Mouse (Mus musculus): ENCODE data around the gene Rnf207. TPM values are rescaled to one million over a fixed set of nuclear protein-coding genes. Genes with fewer than 3 reads are reported as not detected.

Gene Rnf207
- polyA plus RNA-seq, 1 experiment from 2014 or later, result 0.53 TPM

DNA sequence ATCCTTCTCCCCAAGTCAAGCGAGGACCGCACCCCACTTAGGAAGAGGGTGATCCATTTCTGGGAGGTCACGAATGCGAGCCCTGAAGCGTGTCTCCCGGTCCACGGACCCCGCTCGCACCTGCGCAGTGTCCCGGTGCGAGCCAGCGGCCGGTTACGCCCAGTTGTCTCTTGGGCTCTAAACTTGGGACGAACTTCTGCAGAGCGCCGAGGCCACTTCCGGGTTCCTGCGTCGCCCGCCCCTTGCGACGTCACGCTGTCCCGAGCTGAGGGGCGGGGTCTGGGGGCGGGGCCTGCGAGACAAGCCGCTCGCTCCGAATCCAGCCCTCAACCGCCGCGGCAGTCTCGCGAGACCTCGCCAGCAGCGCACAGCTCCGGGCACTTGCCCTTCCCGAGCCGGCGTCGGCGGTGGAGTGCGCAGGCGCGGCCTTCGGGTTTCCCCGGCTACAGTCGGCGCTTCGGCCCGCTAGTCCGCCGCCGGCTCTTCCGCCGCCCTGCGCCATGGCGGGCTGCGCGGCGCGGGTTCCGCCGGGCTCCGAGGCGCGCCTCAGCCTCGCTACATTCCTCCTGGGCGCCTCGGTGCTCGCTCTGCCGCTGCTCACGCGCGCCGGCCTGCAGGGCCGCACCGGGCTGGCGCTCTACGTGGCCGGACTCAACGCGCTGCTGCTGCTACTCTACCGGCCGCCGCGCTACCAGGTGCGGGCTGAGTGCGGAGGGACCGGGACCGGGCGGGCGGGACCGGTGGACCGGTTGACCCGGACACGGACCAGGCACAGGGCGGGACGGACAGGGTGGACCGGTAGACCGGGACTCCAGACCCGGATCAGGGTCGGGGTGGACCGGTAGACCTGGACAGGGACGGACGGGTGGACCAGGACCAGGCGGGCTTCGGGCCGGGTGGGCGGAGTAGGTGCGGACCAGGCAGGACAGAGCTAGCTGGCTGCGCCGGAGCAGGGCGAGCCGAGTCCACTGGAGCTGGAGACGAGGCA lies 21.6 kb downstream of the Rnf207 start, which contains the start of gene Icmt:
Gene Icmt (plus strand): TSS at position 354 of the 988 bp plus-strand sequence.
- ATAC-seq (peak; percentile 96), DNase-seq (ENCODE audit: low spot score) (peak; percentile 99)
- peaks cover 15% of the 10 kb centered on the region; the same call in 1 of the 2 replicates for H3K27me3 ChIP-seq (replicated peaks; ENCODE audit: insufficient read depth, low read length)
- peak within 1 kb of the TSS; percentile 87 for H3K27ac ChIP-seq (ENCODE audit: low read length)
- under 1% methylated on average over 103 of the region's 119 CpGs for WGBS
- TF ChIP-seq EP300 (IDR thresholded peaks at IDR 0.05), result no peak
- H3K9ac ChIP-seq (replicated peaks; ENCODE audit: low read depth), result peak within 1 kb of the TSS; percentile 96
- H3K4me1 ChIP-seq (ENCODE audit: insufficient read depth, low read depth, low read length), result peaks cover 10% of the 10 kb centered on the region; the same call in 1 of the 2 replicates
- H3K9me3 ChIP-seq (ENCODE audit: low read length), result no peaks in the 10 kb centered on the region
- peak within 1 kb of the TSS; percentile 92 for H3K4me3 ChIP-seq (ENCODE audit: low read depth, low read length)
- no peaks in the 10 kb centered on the region for H3K36me3 ChIP-seq (ENCODE audit: insufficient read depth, low read length)
- peak within 1 kb of the TSS; percentile 89 for H3K4me2 ChIP-seq (replicated peaks; ENCODE audit: low read depth, low read length)

DNA sequence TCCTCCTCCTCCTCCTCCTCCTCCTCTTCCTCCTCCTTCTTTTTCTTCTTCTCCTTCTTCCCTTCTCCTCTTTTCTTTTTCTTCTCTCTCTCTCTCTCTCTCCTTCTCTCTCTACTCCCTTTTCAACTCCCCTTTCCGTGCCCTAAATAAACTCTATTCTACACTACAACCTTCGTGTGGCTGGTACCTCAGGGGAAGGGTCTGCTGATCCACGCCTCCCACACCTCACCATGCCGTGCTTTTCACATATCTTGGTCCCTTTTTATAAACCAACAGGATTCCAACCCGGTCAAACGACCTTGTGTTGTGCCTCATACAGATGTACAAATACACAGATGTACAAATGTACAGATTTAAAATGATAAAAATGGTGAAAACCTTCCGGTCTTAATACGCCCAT lies 22.4 kb downstream of the Rnf207 start:
- Histone ChIP-seq H3K27me3 (replicated peaks; ENCODE audit: insufficient read depth, low read length) (peaks cover 22% of the 10 kb centered on the region), H3K4me1 (ENCODE audit: insufficient read depth, low read depth, low read length) (peaks cover 10% of the 10 kb centered on the region; the same call in 1 of the 2 replicates), H3K9ac (replicated peaks; ENCODE audit: low read depth) (no peak overlapping the region), H3K4me2 (replicated peaks; ENCODE audit: low read depth, low read length) (peak overlapping the region; percentile 71), H3K4me3 (ENCODE audit: low read depth, low read length) (peak overlapping the region; percentile 92), H3K27ac (ENCODE audit: low read length) (0 out of 2 replicates have a peak overlapping the region, but pooled peaks have one; percentile 59), H3K36me3 (ENCODE audit: insufficient read depth, low read length) (no peaks in the 10 kb centered on the region), H3K9me3 (ENCODE audit: low read length) (no peaks in the 10 kb centered on the region)
- DNase-seq (ENCODE audit: low spot score) (no peak), ATAC-seq (no peak)
- TF ChIP-seq EP300 (IDR thresholded peaks at IDR 0.05), result no peak
- TF ChIP-seq CTCF (IDR thresholded peaks at IDR 0.05), result no peak
- 5% methylated on average over 8 of the region's 8 CpGs for WGBS

DNA sequence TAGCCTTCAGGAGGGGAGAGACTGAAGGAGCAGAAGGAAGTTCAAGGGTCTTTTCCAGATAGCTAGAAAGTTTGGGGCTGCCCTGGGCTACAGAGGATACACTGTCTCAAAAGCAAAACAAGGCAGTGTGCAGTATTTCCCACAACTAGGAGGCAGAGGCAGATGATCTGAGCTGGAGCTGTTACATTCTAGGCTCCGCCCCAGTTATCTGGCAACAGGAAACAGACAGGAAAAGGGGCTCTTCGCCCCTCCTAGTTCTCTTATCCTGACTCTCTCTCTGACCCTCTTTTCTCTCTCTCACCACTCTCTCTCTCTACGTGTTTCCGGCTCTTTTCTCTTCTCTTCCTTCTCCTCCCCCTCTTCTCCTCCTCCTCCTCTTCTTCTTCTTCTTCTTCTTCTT lies 22.9 kb downstream of the Rnf207 start:
- Histone ChIP-seq H3K4me2 (replicated peaks; ENCODE audit: low read depth, low read length) (no peak overlapping the region), H3K27me3 (replicated peaks; ENCODE audit: insufficient read depth, low read length) (peaks cover 26% of the 10 kb centered on the region), H3K9ac (replicated peaks; ENCODE audit: low read depth) (no peak overlapping the region), H3K4me3 (ENCODE audit: low read depth, low read length) (no peak overlapping the region), H3K4me1 (ENCODE audit: insufficient read depth, low read depth, low read length) (peaks cover 10% of the 10 kb centered on the region; the same call in 1 of the 2 replicates), H3K36me3 (ENCODE audit: insufficient read depth, low read length) (no peaks in the 10 kb centered on the region), H3K9me3 (ENCODE audit: low read length) (no peaks in the 10 kb centered on the region), H3K27ac (ENCODE audit: low read length) (no peak overlapping the region)
- WGBS, result 21% methylated on average over 4 of the region's 4 CpGs
- TF ChIP-seq EP300 (IDR thresholded peaks at IDR 0.05), result no peak
- ATAC-seq (no peak), DNase-seq (ENCODE audit: low spot score) (peak; percentile 64)

DNA sequence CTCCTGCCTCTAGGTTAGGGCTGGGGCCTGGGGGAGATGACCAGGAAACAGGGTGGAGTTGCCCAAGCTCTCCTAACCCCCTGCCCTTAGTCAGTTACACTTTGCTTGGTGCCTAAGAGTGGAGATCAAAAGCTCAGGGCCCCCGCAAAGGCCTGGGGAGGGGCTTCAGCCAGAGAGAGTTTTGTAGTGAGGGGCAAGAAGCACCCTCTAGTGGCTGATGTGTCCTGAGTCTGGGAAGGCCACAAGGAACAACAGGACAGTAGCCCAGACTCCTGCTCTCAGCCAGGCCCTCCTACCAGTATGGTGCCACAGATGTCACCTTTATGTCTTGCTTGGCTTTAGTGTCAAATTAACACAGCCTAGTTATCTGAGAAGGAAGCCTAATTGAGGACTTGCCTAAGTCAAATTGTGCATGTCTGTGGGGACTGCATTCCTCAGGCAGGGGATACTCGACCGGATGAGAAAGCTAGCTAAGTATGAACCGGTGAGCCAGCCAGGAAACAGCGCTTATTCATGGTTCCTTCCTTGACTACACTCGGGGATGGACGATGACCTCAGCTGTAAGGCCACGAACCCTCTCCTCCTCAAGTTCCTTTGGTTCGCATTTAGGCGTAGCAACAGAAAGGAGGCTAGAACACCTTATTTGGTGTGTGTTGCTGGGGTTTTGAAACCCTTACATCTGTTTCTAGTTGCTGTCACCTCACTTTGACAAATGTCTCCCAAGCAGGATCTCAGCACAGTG lies 24.4 kb downstream of the Rnf207 start:
- DNase-seq (ENCODE audit: low spot score) (peak; percentile 4), ATAC-seq (no peak)
- no peak overlapping the region for H3K9ac ChIP-seq (replicated peaks; ENCODE audit: low read depth)
- no peak overlapping the region for H3K4me3 ChIP-seq (ENCODE audit: low read depth, low read length)
- no peak overlapping the region for H3K27ac ChIP-seq (ENCODE audit: low read length)
- no peak for TF ChIP-seq EP300 (IDR thresholded peaks at IDR 0.05)
- peak; percentile 32 for TF ChIP-seq CTCF (IDR thresholded peaks at IDR 0.05)
- H3K36me3 ChIP-seq (ENCODE audit: insufficient read depth, low read length), result no peaks in the 10 kb centered on the region
- WGBS, result 29% methylated on average over 10 of the region's 10 CpGs
- no peak overlapping the region for H3K4me2 ChIP-seq (replicated peaks; ENCODE audit: low read depth, low read length)
- H3K4me1 ChIP-seq (ENCODE audit: insufficient read depth, low read depth, low read length), result peaks cover 10% of the 10 kb centered on the region; the same call in 1 of the 2 replicates
- H3K9me3 ChIP-seq (ENCODE audit: low read length), result no peaks in the 10 kb centered on the region
- H3K27me3 ChIP-seq (replicated peaks; ENCODE audit: insufficient read depth, low read length), result peaks cover 39% of the 10 kb centered on the region

DNA sequence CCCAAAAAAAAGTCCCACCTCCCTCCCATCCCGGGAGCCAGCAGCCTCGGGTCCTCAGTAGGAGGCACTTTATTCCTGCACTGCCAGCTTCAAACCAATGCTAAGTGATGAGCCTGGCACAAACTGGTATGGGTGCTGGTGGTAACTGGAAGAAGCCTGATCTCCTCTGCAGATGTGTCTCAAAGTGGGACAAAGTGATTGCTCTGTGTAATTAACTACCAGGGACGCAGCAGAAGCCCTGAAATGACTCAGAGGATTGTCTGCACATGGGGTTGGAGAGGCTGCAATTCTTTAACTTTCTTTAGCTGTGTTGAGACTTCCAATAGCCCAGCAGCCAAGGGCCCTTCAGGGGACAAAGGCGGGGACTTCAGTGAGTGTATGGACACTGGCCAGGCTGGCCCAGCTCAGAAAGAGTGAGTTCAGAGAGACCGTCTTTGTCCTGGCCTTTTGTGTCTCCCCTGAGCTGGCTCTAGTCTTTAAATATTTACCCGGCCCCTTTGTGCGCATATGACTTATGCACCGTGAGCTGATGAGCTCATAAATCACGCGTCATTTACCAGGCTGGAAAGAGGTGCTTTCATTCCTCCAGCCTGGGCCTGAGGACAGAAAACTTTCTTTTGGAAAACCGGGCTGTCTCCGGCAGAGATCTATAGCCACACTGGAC lies 26.6 kb downstream of the Rnf207 start:
- ATAC-seq (no peak), DNase-seq (ENCODE audit: low spot score) (no peak)
- H3K4me3 ChIP-seq (ENCODE audit: low read depth, low read length), result no peak overlapping the region
- H3K9me3 ChIP-seq (ENCODE audit: low read length), result no peaks in the 10 kb centered on the region
- TF ChIP-seq EP300 (IDR thresholded peaks at IDR 0.05), result no peak
- no peak for TF ChIP-seq CTCF (IDR thresholded peaks at IDR 0.05)
- H3K36me3 ChIP-seq (ENCODE audit: insufficient read depth, low read length), result no peaks in the 10 kb centered on the region
- no peak overlapping the region for H3K9ac ChIP-seq (replicated peaks; ENCODE audit: low read depth)
- no peaks in the 10 kb centered on the region for H3K4me1 ChIP-seq (ENCODE audit: insufficient read depth, low read depth, low read length)
- H3K27ac ChIP-seq (ENCODE audit: low read length), result no peak overlapping the region
- 15% methylated on average over 12 of the region's 12 CpGs for WGBS
- H3K27me3 ChIP-seq (replicated peaks; ENCODE audit: insufficient read depth, low read length), result peaks cover 54% of the 10 kb centered on the region
- no peak overlapping the region for H3K4me2 ChIP-seq (replicated peaks; ENCODE audit: low read depth, low read length)
